Mouse (Mus musculus) ovary, postnatal 36 days (tissue): ENCODE data around the gene Nabp2.

Source experiments
- DNase-seq: peaks from one replicate; pipeline ENCODE4 v3.0.0; 2022; ENCODE audit warnings: low spot score, mixed read lengths

Gene Nabp2

DNA sequence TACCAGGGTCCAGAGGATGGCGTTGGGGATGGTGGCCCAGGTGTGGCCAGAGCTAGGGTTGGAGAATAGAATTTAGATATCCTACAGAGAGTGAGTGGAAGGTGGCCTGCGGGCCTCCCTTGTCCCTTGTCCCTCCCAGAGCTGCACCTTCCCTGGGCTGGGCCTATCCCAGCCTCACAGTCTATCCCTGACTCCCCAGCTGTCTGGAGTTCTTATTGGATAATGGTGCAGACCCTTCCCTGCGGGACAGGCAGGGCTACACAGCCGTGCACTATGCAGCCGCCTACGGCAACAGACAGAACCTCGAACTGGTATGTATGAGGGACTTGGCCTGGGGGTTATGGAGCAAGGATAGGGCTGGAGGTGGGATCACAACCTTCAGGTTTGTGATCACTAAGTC is 25.4 kb downstream of the Nabp2 start:
- DNase-seq = no peak

DNA sequence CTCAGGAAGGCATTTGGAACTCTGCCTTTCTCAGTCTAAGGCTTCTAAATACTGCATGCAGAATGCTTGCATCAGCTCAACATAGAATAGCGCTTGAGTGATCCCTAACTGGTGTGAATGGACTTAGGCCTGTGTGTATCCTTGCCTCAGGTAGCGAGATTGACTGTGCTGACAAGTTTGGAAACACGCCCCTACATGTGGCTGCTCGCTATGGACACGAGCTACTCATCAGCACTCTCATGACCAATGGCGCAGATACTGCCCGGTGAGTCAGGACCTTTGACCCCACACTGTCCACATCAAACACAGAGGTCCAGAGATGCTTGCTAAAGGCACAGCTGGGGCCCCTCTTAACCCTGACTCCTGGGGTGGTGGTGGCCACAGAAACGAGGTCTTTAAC is 28.8 kb downstream of the Nabp2 start:
- no peak for DNase-seq

- DNase-seq = no peak
Observed at GRCm38 (mm10) chr10:128380565-128380964, 30.7 kb downstream of the Nabp2 start.

DNA sequence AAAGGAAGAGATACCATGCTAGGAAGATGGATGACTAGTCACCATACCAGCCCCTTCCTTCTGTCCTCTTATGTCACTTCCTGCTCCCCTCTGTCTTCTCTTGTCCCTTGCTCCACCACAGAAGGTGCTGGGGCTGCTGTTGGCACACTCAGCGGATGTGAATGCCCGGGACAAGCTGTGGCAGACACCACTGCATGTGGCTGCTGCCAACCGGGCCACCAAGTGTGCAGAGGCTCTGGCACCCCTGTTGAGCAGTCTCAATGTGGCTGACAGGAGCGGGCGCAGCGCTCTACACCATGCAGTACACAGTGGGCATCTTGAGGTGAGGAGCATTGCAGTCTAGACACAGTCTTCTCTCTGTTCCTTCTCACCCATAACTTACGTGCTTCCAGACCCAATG is 32.0 kb downstream of the Nabp2 start:
- no peak for DNase-seq

GRCm38 (mm10) chr10:128378462-128378861 is 32.8 kb downstream of the Nabp2 start:
- no peak for DNase-seq

- DNase-seq = no peak
Observed at GRCm38 (mm10) chr10:128377940-128378448, 33.3 kb downstream of the Nabp2 start.

DNA sequence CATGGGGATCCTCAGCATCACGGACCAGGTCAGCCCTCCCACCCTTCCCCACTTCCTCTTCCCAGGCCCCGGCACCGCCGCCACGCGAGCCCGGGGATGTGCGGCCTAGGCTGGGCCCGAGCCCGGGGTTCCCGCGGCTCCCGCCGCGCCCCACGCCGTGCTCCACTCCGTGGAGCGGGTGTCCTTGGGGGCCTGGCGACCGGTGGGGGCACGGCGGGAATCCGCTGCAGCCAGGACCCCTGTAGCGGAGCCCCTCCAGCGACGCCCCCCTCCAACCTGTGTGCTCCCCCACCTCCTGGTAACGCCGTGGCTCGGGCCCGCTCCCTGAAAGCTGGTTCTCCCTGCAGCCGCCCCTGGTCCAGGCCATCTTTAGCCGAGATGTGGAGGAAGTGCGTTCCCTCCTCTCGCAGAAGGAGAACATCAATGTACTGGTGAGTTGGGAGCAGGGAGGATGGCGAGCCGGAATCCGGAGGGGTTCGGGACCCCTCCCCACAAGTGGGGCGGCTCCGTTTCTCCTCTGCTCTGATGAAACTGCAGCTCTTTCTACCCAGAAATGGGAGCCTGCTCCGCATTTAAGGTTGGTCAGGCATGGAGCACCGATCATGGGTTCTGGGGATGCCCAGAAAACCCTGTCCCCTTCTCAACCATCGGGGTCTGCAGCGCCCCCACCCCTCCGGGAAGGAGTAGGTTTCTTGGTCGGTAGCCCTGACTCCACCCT is 33.9 kb downstream of the Nabp2 start:
- DNase-seq = peak; percentile 57

DNA sequence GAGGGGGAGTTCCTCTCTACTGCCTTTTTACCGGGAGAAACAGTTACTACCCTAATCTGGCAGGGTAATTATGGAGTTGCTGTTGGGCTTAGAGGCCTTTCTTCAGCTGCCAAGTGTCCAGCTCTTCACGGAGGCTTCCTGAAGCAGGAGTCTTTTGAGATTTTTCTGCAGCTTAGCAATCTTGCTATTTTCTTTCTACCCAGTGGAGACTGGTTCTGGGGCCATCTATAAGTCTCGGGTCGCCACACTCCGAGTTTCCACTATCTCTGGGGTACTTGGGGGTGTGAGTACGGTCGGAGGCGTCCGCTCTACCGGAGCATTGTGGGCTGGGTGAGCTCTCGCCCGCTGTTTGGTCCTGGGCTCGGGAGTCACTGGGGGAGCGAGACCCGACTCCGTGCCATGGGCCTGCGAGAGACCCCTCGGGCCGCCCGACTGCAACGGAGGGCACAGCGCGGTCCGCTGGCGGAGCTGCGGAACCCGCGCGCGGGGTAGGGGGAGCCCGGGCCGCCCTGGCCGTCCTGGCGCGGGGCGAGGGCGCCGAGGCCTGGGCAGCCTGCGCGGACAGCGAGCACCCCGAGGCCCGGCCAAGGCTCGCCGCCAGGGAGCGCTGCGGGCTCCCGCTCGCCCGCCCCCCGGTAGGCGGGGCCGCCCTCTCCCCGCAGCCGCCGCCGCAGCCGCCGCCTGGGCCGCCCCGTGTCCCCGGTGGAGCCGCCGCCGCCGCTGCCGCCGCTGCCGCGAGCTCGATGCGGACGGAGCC is 34.7 kb downstream of the Nabp2 start, which contains the start of gene Ankrd52:
Gene Ankrd52, plus strand, starts transcription at position 661 of the 757 bp plus-strand sequence.
- peak; percentile 92 for DNase-seq

DNA sequence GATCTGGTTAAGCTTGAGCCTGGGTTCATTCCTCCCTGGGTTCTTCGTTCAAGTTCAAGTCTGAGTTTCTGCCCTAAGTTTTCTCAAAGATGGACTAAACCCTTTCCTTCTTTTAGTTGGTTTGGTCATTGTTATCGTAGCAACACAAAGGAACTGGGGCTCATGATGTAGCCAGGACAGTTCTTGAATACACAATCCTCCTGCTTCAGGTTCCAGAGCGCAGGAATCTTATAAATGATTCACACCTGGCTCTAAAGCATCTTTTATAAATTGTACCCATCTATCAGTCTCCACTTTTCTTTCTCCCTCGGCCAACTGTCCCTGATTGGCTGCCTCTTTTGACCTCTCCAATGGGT is 35.2 kb downstream of the Nabp2 start:
- no peak for DNase-seq

DNA sequence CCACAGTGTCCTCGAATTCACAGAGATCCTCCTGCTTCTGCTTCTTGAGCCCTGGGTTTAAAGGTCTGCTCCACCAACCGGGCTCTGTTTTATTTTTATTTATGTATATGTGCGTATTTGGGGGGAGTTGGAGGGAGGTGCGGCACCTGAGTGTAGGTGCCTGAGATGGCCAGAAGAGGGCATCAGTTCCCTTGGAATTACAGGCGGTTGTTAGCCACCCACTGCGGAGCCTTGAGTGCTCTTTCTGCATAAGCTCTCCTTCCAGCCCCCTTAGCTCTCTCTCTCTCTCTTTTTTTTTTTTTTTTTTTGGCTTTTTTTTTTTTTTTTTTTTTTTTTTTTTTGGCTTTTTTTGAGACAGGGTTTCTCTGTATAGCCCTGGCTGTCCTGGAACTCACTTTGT is 36.9 kb downstream of the Nabp2 start:
- DNase-seq = no peak

GRCm38 (mm10) chr10:128372989-128373748 is 38.1 kb downstream of the Nabp2 start:
- DNase-seq = no peak

- DNase-seq = no peak
Observed at GRCm38 (mm10) chr10:128372142-128372541, 39.1 kb downstream of the Nabp2 start.

DNA sequence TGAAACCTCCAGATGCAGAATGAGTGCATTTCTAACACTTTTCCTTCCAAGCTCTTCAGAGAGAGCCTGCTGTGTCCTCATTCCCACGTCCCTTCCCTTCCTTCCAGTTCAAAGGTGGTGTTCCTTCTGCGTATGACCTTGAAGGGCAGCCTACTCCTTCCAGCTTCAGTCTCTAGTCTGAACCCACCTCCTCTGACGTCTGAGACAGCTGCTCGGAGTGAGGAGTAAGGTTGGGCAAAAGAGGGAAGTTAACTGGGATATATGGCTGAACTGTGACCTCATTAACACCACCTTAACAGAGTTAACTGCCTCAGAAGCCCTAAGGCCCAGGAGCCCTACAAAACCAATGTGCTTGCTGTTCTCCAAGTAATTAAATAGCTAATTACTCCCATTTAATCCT is 40.7 kb downstream of the Nabp2 start:
- DNase-seq = no peak

- no peak for DNase-seq
Observed at GRCm38 (mm10) chr10:128370021-128370420, 41.3 kb downstream of the Nabp2 start.

DNA sequence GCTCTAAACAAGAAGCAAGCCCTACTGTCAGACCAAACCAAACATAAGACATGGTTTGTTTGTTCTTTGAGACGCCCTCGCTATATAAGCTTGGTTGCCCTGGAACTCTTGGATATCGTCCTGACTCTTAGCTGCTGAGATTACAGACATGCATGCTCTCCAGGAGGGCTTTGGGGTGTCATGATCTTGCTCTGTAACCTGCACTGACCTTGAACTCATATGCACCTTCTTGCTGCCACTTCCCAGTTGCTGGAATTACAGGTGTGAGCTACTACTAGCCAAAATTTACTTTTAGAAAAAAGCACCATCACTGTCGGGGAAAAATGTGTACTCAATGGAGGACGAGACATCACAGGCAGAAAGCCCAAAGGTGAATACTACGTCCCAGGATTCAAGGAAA is 41.7 kb downstream of the Nabp2 start:
- no peak for DNase-seq

DNA sequence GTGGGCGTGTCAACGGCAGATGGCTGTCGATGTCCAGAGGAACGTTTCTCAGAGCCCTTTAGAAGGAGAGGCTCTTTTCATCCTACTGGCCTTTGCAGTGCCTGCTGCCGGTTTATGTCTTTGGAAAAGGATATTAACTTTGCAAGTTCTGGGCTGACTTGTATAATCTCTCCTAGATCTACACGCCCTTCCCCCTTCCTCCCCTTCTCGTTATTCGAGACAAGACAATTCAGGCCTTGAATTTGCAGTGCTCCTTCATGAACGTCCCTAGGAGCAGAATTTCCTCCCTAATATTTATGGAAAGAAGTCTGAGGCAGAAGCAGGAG is 42.1 kb downstream of the Nabp2 start:
- DNase-seq = no peak

DNA sequence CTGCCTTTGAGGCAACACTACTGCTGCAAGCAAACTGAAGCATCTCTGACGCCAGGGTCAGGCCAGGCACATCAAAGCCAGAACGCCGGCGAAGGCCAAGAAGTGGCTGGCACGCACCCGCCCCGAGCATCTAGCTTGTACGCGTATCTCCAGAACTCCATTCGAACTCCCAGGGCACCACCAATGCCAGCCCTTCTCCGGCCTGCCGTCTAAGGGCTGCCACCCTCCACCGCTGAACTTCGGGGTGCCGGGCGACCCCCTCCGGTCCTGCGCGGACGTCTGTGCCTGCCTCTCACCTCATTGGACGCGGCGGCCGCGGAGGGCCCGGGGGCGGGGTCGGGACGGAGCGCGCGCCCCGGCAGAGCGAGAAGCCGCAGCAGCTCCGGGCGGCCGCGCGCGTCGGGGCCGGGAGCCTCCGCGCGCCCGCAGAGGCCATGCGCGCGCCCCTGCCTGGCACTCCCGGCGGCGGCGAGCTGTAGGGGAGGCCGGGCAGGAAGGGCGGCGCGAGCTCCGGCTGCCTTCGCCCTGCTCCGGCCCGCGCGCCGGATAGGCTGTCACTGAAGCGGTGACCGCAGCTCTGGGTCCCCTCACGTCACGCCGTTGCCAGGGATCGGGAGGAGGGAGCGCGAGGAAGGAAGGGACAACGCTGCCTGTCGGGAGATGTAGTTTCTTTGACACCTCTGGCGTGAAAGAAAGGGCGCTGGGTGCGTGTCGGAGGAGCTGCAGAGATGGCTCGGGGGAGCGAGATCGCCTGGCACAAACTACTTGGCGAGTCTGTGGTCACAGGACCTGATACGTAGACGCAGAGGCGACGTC is 42.7 kb downstream of the Nabp2 start, which contains the start of gene Coq10a:
Gene Coq10a, minus strand, starts transcription at position 596 of the 816 bp plus-strand sequence.
- peak; percentile 89 for DNase-seq

- no peak for DNase-seq
Observed at GRCm38 (mm10) chr10:128367899-128368401, 43.3 kb downstream of the Nabp2 start.

DNA sequence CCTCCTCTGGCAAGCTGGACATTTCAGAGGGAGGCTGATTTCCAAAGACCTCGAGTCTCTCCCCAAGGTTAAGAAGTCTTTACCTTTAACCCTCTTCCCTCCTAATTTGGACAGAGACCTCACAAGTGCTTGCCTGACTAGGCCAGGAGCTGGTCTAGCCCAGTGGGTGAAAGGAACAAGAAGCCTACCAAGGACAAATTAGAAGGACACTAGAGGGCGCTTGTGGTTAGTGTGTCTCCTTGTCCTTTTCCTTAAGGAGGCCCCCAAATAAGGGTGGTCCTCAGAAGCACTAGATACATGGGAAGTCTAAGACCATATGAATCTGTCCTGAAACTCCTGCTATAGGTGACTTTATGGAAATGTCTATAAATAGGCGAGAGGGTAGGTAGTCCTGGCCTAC is 48.7 kb downstream of the Nabp2 start:
- no peak for DNase-seq

DNA sequence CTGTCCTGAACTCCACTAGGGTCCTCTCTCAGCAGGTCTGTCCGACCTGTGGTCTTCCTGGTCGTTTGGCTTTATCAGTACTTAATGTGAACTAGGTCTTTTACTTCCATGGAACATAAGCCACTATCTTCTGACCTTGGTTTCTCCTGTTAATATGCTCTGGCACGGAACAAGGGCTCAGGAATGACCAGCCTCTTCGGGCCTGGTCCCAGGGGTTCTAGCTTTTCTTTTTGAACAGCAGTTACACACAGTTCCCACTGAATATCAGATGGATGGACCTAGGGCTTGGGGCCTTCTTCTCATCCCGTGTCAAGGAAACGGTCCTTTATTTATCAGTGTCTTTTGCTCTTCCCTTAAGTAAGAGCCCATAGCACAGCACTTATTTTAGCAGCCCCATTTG is 49.5 kb downstream of the Nabp2 start:
- DNase-seq = no peak

DNA sequence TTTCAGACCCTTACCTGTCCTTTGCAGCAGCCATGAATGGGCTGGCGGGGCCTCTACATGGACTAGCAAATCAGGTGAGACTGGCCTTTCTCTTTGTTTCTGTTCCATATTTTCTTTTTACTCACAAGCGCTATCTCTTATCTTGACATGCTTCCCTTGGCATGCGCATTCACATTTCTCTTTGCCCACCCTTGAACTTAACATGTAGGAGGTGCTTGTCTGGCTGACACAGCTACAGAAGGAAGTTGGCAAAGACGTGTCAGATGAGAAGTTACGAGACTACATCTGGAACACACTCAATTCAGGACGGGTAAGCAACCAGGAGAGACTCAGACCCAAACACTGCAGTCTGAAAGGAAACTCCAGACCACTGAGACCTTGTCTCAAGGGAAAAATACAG is 52.1 kb downstream of the Nabp2 start:
- no peak for DNase-seq

DNA sequence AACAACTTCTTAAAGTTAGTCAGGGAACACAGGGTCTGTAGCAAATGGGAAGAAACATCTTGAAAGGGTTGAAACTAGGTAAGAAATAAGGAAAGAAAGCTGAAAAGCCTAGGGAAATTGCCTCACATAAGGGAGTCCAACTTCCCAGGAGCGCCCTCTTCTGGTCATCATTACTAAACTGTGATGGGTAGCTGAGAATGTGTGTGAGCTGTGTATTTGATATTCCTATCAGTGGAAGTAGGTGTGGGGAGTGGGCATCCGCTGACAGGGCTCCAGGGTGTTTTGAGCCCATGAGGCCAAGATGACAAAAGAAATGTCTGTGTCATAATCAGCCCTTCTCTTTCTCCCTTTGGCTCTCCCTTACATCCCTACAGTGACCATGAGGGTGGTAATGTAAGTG is 52.5 kb downstream of the Nabp2 start:
- DNase-seq = no peak
